ENCODE assay signal across 25 mouse cellular contexts in the genomic region with DNA sequence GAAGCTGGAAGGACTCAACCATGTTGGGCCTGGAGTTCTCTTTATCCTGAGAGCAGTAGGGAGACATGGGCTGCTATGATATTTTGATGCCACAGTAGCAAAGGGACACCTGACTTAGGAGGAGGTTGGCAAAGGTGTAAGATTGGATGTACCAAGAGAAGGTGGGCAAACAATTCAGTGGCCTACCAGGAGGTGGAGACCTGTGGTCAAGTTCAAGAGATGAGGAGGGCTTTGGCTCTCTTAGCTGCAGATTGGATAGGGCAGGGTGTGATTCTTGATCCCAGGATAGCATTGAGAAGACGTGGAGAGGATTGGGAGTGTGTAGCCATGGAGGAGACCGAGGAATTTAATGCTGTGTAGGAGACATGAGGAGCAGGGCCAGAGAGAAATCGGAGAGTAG. TPM values are rescaled to one million over a fixed set of nuclear protein-coding genes. Genes with fewer than 3 reads are reported as not detected.
A peak's percentile ranks its signal among the peaks of the same experiment; 100 is the strongest.
DNase-seq lines count a peak whose midpoint lies in the region; ATAC-seq and TF ChIP-seq lines count a peak whose summit lies in the region.
"Had no signal": no experiment of that assay in that cellular context is flagged by ENCODE, and none has a peak within 500 bp of the region (broad histone marks: within the 10 kb centered on the region; RNA-seq: fewer than 3 reads in every experiment).

No protein-coding gene starts in this region.

- no peak for TF ChIP-seq EP300 in stomach, postnatal 0 days (optimal IDR thresholded peaks at IDR 0.05)

- H3K4me1 ChIP-seq in kidney, postnatal 0 days (replicated peaks; ENCODE audit: insufficient read depth, low read length): no peaks in the 10 kb centered on the region
- peaks cover 6% of the 10 kb centered on the region; the same call in 1 of the 2 replicates for H3K4me1 ChIP-seq in midbrain, postnatal 0 days (ENCODE audit: insufficient read depth, low read length)
- peaks cover 12% of the 10 kb centered on the region for H3K4me1 ChIP-seq in midbrain, embryonic 16.5 days (ENCODE audit: control insufficient read depth, insufficient read depth, low read length)
- no peaks in the 10 kb centered on the region for H3K4me1 ChIP-seq in stomach, postnatal 0 days (replicated peaks; ENCODE audit: control insufficient read depth, insufficient read depth)
- H3K4me1 ChIP-seq: heart, embryonic 10.5 days had no signal

- H3K4me2 ChIP-seq in kidney, postnatal 0 days (ENCODE audit: low read length): no peak overlapping the region
- no peak overlapping the region for H3K4me2 ChIP-seq in midbrain, postnatal 0 days (ENCODE audit: low read depth, low read length, poor library complexity, severe bottlenecking)
- H3K4me2 ChIP-seq in midbrain, embryonic 16.5 days (ENCODE audit: low read length): no peak overlapping the region
- no peak overlapping the region for H3K4me2 ChIP-seq in stomach, postnatal 0 days (replicated peaks; ENCODE audit: low read depth)
- H3K4me2 ChIP-seq: embryonic facial prominence, embryonic 15.5 days; hindbrain, embryonic 12.5 days had no signal

- no peak overlapping the region for H3K4me3 ChIP-seq in kidney, postnatal 0 days (replicated peaks; ENCODE audit: low read depth, low read length)
- no peak overlapping the region for H3K4me3 ChIP-seq in midbrain, postnatal 0 days (ENCODE audit: low read depth, low read length)
- no peak overlapping the region for H3K4me3 ChIP-seq in midbrain, embryonic 16.5 days (ENCODE audit: low read depth, low read length)
- H3K4me3 ChIP-seq in stomach, postnatal 0 days (ENCODE audit: low read depth, low read length): no peak overlapping the region
- H3K4me3 ChIP-seq: embryonic facial prominence, embryonic 15.5 days; erythroblast, embryonic 14.5 days; forebrain, embryonic 10.5 days; heart, embryonic 10.5 days; hindbrain, embryonic 12.5 days had no signal

- peak; percentile 58 to 61 for DNase-seq in cerebellum, postnatal 10 days
- DNase-seq in cerebellum, postnatal 25 days: no peak
- no peak for DNase-seq in kidney, postnatal 0 days (ENCODE audit: low spot score)
- no peak for DNase-seq in kidney, adult 9 months
- no peak for DNase-seq in midbrain, postnatal 0 days (ENCODE audit: low spot score)
- DNase-seq in stomach, postnatal 0 days (ENCODE audit: low spot score): no peak
- no peak for DNase-seq in adrenal gland, adult 8-10 months
- DNase-seq: adrenal gland, postnatal 25 days; cerebellum, adult 9-10 months; embryo, embryonic 11 days; gastrocnemius, postnatal 10 days; heart, postnatal 10 days; heart, postnatal 4 days had no signal

- H3K9ac ChIP-seq in kidney, postnatal 0 days (ENCODE audit: low read depth, low read length): no peak overlapping the region
- H3K9ac ChIP-seq in midbrain, postnatal 0 days (replicated peaks; ENCODE audit: low read length, poor library complexity, severe bottlenecking): no peak overlapping the region
- no peak overlapping the region for H3K9ac ChIP-seq in midbrain, embryonic 16.5 days (ENCODE audit: low read depth, low read length)
- no peak overlapping the region for H3K9ac ChIP-seq in stomach, postnatal 0 days (ENCODE audit: low read length)
- H3K9ac ChIP-seq: embryonic facial prominence, embryonic 15.5 days; hindbrain, embryonic 12.5 days had no signal

- 68% methylated on average over 3 of the region's 3 CpGs for WGBS in kidney, postnatal 0 days
- 71% methylated on average over 3 of the region's 3 CpGs for WGBS in midbrain, postnatal 0 days
- WGBS in midbrain, embryonic 16.5 days: 70% methylated on average over 3 of the region's 3 CpGs
- WGBS in stomach, postnatal 0 days: 76% methylated on average over 3 of the region's 3 CpGs

- no peak for ATAC-seq in kidney, postnatal 0 days (replicated peaks; ENCODE audit: low FRiP score, low read depth)
- ATAC-seq in midbrain, postnatal 0 days (ENCODE audit: low FRiP score): no peak
- ATAC-seq in midbrain, embryonic 16.5 days: no peak
- ATAC-seq in stomach, postnatal 0 days (ENCODE audit: low FRiP score, low TSS enrichment): no peak
- ATAC-seq: activated CD4-positive, CD25-positive, alpha-beta regulatory T cell, adult 4 months; forebrain, embryonic 14.5 days; Patski had no signal

- peak; percentile 54; the same call in 1 of the 2 replicates for TF ChIP-seq CTCF in kidney, postnatal 0 days (IDR thresholded peaks at IDR 0.05; ENCODE audit: low read depth)
- peak; percentile 33 for TF ChIP-seq CTCF in midbrain, postnatal 0 days (IDR thresholded peaks at IDR 0.05)
- TF ChIP-seq CTCF in stomach, postnatal 0 days (IDR thresholded peaks at IDR 0.05; ENCODE audit: low read depth): peak; percentile 22; the same call in 1 of the 2 replicates

- no peaks in the 10 kb centered on the region for H3K36me3 ChIP-seq in kidney, postnatal 0 days (ENCODE audit: insufficient read depth, low read length)
- H3K36me3 ChIP-seq in midbrain, postnatal 0 days (ENCODE audit: insufficient read depth, low read length): no peaks in the 10 kb centered on the region
- H3K36me3 ChIP-seq in midbrain, embryonic 16.5 days (ENCODE audit: control insufficient read depth, insufficient read depth, low read length): no peaks in the 10 kb centered on the region
- H3K36me3 ChIP-seq in stomach, postnatal 0 days (ENCODE audit: control insufficient read depth, insufficient read depth, low read length): no peaks in the 10 kb centered on the region
- H3K36me3 ChIP-seq: embryonic facial prominence, embryonic 15.5 days; forebrain, embryonic 10.5 days; heart, embryonic 10.5 days; hindbrain, embryonic 12.5 days had no signal

- no peaks in the 10 kb centered on the region for H3K27me3 ChIP-seq in kidney, postnatal 0 days (ENCODE audit: insufficient read depth, low read length)
- H3K27me3 ChIP-seq in midbrain, postnatal 0 days (ENCODE audit: insufficient read depth, low read length): no peaks in the 10 kb centered on the region
- no peaks in the 10 kb centered on the region for H3K27me3 ChIP-seq in midbrain, embryonic 16.5 days (ENCODE audit: control insufficient read depth, insufficient read depth, low read depth, low read length)
- H3K27me3 ChIP-seq in stomach, postnatal 0 days (ENCODE audit: control insufficient read depth, insufficient read depth, low read length): no peaks in the 10 kb centered on the region
- H3K27me3 ChIP-seq: embryonic facial prominence, embryonic 15.5 days; Patski had no signal

- H3K9me3 ChIP-seq in kidney, postnatal 0 days (replicated peaks; ENCODE audit: low read length): no peaks in the 10 kb centered on the region
- no peaks in the 10 kb centered on the region for H3K9me3 ChIP-seq in midbrain, postnatal 0 days (ENCODE audit: low read length)
- H3K9me3 ChIP-seq in midbrain, embryonic 16.5 days (replicated peaks; ENCODE audit: control insufficient read depth, low read length, poor library complexity, severe bottlenecking): no peaks in the 10 kb centered on the region
- H3K9me3 ChIP-seq in stomach, postnatal 0 days (ENCODE audit: control insufficient read depth, low read length): no peaks in the 10 kb centered on the region
- H3K9me3 ChIP-seq: embryonic facial prominence, embryonic 15.5 days; forebrain, embryonic 10.5 days; heart, embryonic 10.5 days; hindbrain, embryonic 12.5 days had no signal

- no peak overlapping the region for H3K27ac ChIP-seq in kidney, postnatal 0 days
- no peak overlapping the region for H3K27ac ChIP-seq in midbrain, postnatal 0 days (ENCODE audit: low read depth, low read length)
- H3K27ac ChIP-seq in midbrain, embryonic 16.5 days (ENCODE audit: low read length): no peak overlapping the region
- no peak overlapping the region for H3K27ac ChIP-seq in stomach, postnatal 0 days (replicated peaks)
- H3K27ac ChIP-seq: embryonic facial prominence, embryonic 15.5 days; heart, embryonic 10.5 days; hindbrain, embryonic 12.5 days had no signal

RNA-seq across cellular contexts. Expression of a gene that starts 24.8 kb away (rescaled TPM):
- 0.09 and 0.13 TPM in 2 replicates for polyA plus RNA-seq in kidney, postnatal 0 days (2015; fragmentation: Nextera tagmentation; extraction: Ambion mirVana)
- 0.24 and 0.27 TPM in 2 replicates for total RNA-seq in midbrain, postnatal 0 days (2014; rRNA removed)
- polyA plus RNA-seq in midbrain, postnatal 0 days (2015; fragmentation: Nextera tagmentation; extraction: Ambion mirVana): 1.1 and 1.4 TPM in 2 replicates
- 0.31 and 0.90 TPM in 2 replicates for polyA plus RNA-seq in midbrain, embryonic 16.5 days (2015; fragmentation: Nextera tagmentation; extraction: Ambion mirVana)
- 0.18 TPM in 1 of 2 replicates, not detected in the other for polyA plus RNA-seq in stomach, postnatal 0 days (2015; fragmentation: Nextera tagmentation; extraction: Ambion mirVana)
- 1 to 10 TPM in 2 of 4 experiments, under 1 TPM in 1, not detected in 1; 0.49 to 2.4 (median 1.2) TPM for total RNA-seq in adrenal gland, adult 8-10 months (2022)
- total RNA-seq: common myeloid progenitor, adult 5-6 weeks; gastrocnemius, postnatal 10 days; gastrocnemius, postnatal 4 days; heart, postnatal 10 days; heart, postnatal 4 days had no signal
- polyA plus RNA-seq: activated CD4-positive, CD25-positive, alpha-beta regulatory T cell, adult 4 months; erythroblast, embryonic 14.5 days; heart, embryonic 10.5 days; heart, embryonic 14.5 days had no signal

RNA-seq across cellular contexts. Expression of a gene that starts 30.2 kb away (rescaled TPM):
- polyA plus RNA-seq in kidney, postnatal 0 days (2015; fragmentation: Nextera tagmentation; extraction: Ambion mirVana): 12.2 and 13.2 TPM in 2 replicates
- 19.6 and 20.8 TPM in 2 replicates for total RNA-seq in midbrain, postnatal 0 days (2014; rRNA removed)
- polyA plus RNA-seq in midbrain, postnatal 0 days (2015; fragmentation: Nextera tagmentation; extraction: Ambion mirVana): 8.8 and 9.2 TPM in 2 replicates
- 8.1 and 9.7 TPM in 2 replicates for polyA plus RNA-seq in midbrain, embryonic 16.5 days (2015; fragmentation: Nextera tagmentation; extraction: Ambion mirVana)
- polyA plus RNA-seq in stomach, postnatal 0 days (2015; fragmentation: Nextera tagmentation; extraction: Ambion mirVana): 0.18 and 0.56 TPM in 2 replicates
- 1 to 10 TPM; 1.0 to 2.6 (median 2.2) TPM for total RNA-seq in adrenal gland, adult 8-10 months (2022)
- total RNA-seq: common myeloid progenitor, adult 5-6 weeks had no signal
- polyA plus RNA-seq: erythroblast, embryonic 14.5 days had no signal

Comparison
In these comparisons a context has a peak if more than half of its experiments do, and no peak if none do; other contexts are left out.
1. DNase-seq: peak in cerebellum, postnatal 10 days (2 of 2); none in cerebellum, postnatal 25 days (0 of 2), kidney, postnatal 0 days (single experiment), kidney, adult 9 months (single experiment), midbrain, postnatal 0 days (single experiment), stomach, postnatal 0 days (single experiment) and adrenal gland, adult 8-10 months (single experiment).
2. Peak in every context shown above with its lines, with median percentiles within 50 percentile points of each other: CTCF ChIP-seq.